Mouse (Mus musculus): ENCODE data around the gene Bicc1.

Bicc1 gene

GRCm38 (mm10) chr10:71120121-71120768, 39.3 kb downstream of the Bicc1 start:
- DNase-seq = no peak

- DNase-seq = peak; percentile 43
Observed at GRCm38 (mm10) chr10:71119120-71119847, 40.2 kb downstream of the Bicc1 start.

DNA sequence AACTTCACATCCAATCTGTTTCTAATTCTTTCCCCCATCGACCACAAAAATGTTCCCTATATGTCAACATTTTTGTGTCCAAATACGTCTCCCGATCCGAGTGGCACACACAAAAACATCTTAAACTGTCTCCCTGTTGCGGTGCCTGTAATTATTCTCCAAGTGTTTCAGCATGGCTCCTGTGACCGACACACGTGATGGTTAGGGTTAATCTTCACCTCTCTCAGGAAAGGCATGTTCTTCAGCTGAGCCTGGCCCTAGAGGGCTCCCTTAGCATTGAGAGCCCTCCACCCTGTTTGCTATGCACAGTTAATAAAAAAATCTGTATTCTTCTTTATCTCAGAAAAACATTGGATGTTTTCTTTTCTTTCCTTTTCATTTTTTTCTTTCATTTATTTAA, 41.7 kb downstream of the Bicc1 start:
- DNase-seq = peak; percentile 18

DNA sequence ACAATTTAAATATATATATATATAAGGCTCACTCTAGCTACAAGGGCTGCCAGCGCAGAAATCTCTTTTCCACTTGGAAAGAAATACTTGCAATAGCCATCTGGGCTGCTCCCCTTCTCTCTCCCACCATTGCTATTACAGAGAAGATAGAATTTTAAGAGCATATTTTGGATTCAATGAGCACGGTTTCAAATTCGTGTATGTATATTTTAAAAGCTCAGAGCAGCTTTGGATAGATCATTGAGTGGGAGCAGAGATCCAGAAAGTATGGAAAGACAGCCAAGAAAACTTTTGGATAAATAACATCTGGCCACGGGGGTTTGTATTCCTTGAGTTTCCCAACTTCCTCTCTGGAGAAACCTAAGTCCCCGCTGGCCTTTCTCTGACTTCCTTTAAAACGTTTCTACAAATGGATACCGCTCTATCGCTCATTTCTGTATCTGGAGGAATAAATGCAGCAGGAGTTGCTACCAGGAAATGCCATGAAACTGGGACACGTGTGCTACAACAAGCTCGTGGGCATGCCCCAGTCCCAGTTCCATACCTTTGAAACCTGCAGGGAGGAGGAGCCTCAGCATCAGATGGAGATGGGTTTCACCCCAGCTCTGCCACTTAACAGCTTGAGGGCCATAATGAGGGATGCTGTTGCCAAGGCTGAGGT, 45.1 kb downstream of the Bicc1 start:
- DNase-seq = peak; percentile 27

DNA sequence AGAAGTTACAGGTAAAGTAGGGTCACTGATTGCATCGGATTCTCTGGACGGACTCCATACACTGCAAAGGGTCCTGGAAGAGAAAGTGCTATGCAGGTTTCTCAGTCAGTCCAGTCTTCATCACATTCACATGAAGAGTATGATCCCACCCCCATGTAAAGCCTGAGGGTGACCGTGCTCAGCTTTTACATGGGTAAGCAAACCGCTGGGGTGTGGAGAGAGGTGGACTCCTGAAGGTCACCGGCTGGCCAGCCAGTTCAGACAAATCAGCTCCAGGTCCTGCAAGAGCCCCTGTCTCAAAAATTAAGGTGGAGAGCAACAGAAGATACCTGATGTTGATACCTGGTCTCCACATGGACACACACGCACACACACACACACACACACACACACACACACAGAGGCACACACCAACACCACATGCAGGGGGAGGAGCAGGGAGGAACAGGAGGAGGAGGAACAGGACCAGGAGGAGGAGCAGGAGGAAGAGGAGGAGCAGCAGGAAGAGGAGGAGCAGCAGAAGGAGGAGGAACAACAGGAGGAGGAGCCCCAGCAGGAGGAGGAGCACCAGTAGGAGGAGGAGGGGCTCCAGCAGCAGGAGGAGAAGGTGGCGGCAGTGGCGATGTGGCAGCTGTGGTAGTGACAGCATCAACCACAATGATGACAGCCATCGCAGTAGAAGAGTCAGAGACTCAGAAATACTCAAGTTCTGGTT, 52.9 kb downstream of the Bicc1 start:
- DNase-seq = no peak

DNA sequence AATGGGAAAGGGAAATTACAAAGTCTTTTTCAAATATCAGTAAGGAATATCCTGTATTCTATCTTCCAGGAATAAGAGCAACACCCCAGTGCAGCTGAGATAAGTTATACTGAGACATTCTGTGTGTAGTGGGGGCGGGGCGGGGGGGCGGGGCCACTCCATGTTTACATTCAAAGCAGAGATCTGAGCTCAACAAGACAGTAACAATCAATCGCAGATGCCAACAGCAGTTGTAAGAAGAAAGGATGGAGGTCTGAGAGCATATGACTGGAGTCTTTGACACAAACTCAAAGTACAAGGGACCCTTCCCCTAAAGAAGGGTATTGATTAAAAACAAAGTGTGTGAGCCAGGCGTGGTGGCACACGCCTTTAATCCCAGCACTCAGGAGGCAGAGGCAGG, 54.7 kb downstream of the Bicc1 start:
- DNase-seq = no peak

DNA sequence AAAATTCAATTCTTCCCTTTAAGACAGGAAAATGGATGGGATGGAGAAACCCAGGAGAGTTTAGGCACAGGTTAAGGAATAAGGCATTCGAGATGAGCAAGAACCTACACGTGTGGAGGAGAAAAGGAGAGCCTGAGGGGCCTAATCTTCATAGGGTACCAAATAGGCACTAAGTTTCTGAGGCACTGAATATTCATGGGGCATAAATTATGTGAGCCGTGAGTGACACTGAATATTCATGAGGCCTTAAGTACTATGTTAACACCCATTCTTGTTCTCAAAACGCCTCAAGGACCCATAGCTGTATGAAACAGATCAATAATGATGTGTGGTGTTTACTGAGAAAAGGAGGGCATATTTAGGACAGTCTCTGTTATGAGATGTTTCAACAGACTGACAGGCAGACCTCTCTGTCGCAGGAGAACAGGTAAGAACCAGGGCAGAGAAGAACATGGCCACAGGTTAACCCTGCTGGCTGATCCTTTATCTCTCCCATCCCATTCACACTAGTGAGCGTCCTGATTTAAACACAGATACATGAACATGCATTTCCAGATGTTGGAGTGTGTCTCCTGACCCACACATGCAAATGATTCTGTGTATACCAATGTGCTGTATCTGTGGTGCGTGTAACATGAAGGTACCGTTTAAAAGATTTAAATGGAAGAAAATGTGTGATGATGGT, 58.5 kb downstream of the Bicc1 start:
- no peak for DNase-seq

- no peak for DNase-seq
Observed at GRCm38 (mm10) chr10:71094707-71095254, 64.7 kb downstream of the Bicc1 start.

GRCm38 (mm10) chr10:71093312-71093711, 66.2 kb downstream of the Bicc1 start:
- no peak for DNase-seq

GRCm38 (mm10) chr10:71087359-71087716, 72.2 kb downstream of the Bicc1 start:
- DNase-seq = no peak

- no peak for DNase-seq
Observed at GRCm38 (mm10) chr10:71086571-71087358, 72.7 kb downstream of the Bicc1 start.

DNA sequence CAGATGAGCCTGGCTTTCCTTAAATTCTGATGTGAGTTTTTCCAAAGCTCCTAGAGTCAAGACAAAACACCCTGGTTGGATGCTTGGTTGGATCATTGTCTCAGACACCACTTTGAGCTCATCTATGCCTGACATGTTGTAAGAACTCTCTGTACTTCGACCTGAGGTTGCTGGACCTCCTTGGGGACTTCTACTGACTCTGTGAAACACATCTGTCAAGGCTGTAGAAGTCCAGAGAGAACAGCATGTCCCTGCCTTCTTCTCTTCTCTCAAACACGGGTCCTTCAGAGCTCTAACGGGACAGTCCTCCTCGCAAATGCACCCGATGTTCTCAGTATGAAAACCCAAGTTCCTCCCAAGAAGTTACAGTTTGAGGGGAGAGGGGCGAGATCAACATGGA, 76.5 kb downstream of the Bicc1 start:
- DNase-seq = no peak

DNA sequence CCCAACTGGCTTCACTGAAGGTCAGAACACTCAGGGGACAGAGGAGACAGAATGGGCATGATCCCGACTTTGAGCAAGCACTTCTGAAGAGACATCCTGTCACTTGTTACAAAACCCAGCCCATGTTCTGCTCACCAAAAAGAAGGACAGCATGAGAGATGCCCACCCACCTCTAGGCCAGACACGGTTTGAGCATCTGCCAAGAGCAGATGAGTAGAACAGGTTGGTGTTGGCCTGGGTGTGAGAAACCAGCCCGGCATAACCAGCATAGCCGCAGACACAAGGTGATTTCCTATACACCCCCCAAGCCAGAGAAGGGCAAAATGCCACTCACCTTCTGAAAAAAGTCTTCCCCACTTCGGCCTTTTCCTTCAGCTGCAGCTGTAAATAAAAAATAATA, 80.6 kb downstream of the Bicc1 start:
- DNase-seq = no peak

GRCm38 (mm10) chr10:71065009-71065408, 94.5 kb downstream of the Bicc1 start:
- DNase-seq = no peak

GRCm38 (mm10) chr10:71064576-71064975, 94.9 kb downstream of the Bicc1 start:
- DNase-seq = no peak

- DNase-seq = peak; percentile 49
Observed at GRCm38 (mm10) chr10:71062151-71062550, 97.3 kb downstream of the Bicc1 start.

DNA sequence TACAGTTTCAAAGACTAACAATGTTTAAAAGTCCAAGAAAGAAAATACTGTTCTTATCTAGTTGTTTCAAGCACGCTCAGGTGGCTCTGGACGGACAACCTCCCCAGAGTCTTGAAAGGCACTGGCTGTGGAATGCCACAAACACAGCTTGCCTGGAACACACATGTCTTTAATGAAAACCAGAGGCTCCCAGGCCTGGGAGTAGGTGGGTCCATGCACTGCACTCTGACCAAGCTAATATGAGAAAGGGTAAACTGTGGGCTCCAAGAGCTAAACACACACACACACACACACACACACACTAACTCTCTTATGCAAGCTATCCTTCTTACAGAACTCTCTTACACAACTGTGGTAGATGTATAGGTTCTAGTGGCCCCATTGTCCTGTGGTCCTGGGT, 99.2 kb downstream of the Bicc1 start:
- peak; percentile 14 for DNase-seq

DNA sequence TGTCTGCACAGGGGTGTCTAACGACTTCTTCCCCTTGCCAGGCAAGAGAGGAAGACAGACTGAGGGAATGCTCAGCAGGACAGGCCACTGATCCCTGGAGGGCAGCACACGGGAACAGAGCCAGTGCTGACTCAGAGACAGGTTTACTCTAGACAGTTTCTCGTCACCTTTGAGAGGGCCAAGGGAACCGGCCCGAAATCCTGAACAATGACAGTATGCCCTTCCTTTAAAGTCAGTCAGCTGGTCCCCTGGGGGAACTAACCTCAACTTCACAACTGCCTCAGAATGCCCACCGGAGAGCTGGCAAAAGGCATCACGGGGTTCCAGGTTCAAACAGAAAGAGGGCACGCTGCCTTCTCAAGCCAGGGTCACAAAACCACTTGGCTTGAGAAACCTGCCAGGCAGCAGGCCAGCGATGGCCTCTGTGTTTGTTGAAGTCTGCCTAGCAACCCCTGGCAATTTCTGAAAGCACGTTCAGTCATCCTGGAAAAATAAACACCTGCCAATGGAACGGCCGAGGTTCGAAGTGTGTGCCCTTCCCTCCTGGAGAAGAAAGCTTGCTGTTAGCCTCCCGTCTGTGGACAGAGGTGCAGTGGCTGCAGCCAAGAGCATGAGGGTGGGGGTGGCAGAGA, 100.8 kb downstream of the Bicc1 start:
- peak; percentile 88 for DNase-seq

GRCm38 (mm10) chr10:71058070-71058469, 101.4 kb downstream of the Bicc1 start:
- no peak for DNase-seq

DNA sequence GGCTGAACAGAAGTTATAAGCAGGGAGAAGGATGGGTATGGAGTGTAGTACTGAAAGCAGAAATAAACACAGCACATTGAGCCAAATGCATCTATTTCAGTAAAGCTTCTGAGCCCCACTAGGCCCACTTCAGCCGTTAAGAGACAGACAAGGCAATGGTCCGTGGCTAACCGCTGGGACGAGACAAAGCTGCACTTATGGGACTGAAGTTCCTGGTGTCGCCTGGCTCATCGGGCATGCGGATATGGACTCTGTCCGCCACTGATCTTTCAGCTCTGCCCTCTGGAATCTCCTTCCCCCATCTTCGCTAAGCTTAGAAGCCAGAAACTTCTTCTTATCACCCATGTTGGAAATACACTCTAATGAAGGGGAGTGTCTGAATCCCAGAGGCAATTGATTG, 106.8 kb downstream of the Bicc1 start:
- DNase-seq = no peak

- DNase-seq = no peak
Observed at GRCm38 (mm10) chr10:71052208-71052607, 107.3 kb downstream of the Bicc1 start.
